Mouse (Mus musculus) small intestine, adult 2 months (tissue): ENCODE measurements around the gene Gm11213. TPM values are rescaled to one million over a fixed set of nuclear protein-coding genes. Genes with fewer than 3 reads are reported as not detected.

Source experiments
- H3K27ac ChIP-seq: fragments of 200-500 bp; 2 replicates; pipeline ENCODE4 v1.5.1; 2012; ENCODE audit warnings: low read depth, low read length, control low read depth, inconsistent platforms; ENCODE audit not compliant: insufficient read depth
- H3K27me3 ChIP-seq: fragments of 200-500 bp; 2 replicates; pipeline ENCODE4 v1.6.1; 2012; ENCODE audit warnings: mild to moderate bottlenecking, moderate library complexity, low read length, inconsistent platforms; ENCODE audit not compliant: control insufficient read depth, insufficient read depth
- H3K36me3 ChIP-seq: fragments of 200-500 bp; 2 replicates; pipeline ENCODE4 v1.6.1; 2012; ENCODE audit warnings: mild to moderate bottlenecking, low read length, control low read depth, inconsistent platforms; ENCODE audit not compliant: control insufficient read depth, insufficient read depth
- H3K4me1 ChIP-seq: fragments of 200-500 bp; 2 replicates; pipeline ENCODE4 v1.6.1; 2012; ENCODE audit warnings: low read length, inconsistent platforms, mixed read lengths; ENCODE audit not compliant: control insufficient read depth, insufficient read depth, insufficient read length
- H3K4me3 ChIP-seq: fragments of 200-500 bp; 2 replicates; pipeline ENCODE4 v1.5.1; 2012; ENCODE audit warnings: low read depth, mild to moderate bottlenecking, control low read depth, inconsistent platforms, low read length, moderate library complexity
- CTCF ChIP-seq: fragments of 200-500 bp; IDR thresholded peaks from 2 replicates; pipeline ENCODE4 v1.5.1; 2012; ENCODE audit warnings: low read depth, mild to moderate bottlenecking, control low read depth, inconsistent platforms, low read length, moderate library complexity, mixed read lengths; ENCODE audit not compliant: insufficient replicate concordance, insufficient read length; ENCODE audit errors: extremely low read depth
- POLR2A ChIP-seq: fragments of 200-500 bp; IDR thresholded peaks from 2 replicates; pipeline ENCODE4 v1.6.1; 2012; ENCODE audit warnings: low read depth, mild to moderate bottlenecking, control low read depth, inconsistent platforms, low read length, moderate library complexity
- WGBS: fragments of 180-500 bp; shearing (Covaris S2); methylation state at CpG from one replicate; pipeline ENCODE4 v1.1.7; 2018; 5-methylcytosine and 5-hydroxymethylcytosine counted together
- polyA plus RNA-seq: library from polyadenylated mRNA; depleted of rRNA; stranded (reverse); fragments of >200 nt; gene quantifications from 2 replicates; pipeline ENCODE4 v1.2.3, GENCODE M21; 2012; rRNA removed

The Gm11213 gene
- polyA plus RNA-seq, result not detected in 2 replicates

GRCm38 (mm10) chr4:63604945-63605344 is at the start of gene Gm11213:
Gene Gm11213, minus strand, starts transcription at chr4:63605261.
- peaks cover 14% of the 10 kb centered on the region; the same call in 1 of the 2 replicates for H3K4me1 ChIP-seq
- WGBS, result 79% methylated on average over 3 of the region's 3 CpGs
- H3K4me3 ChIP-seq, result no peak within 1 kb of the TSS
- no peak for TF ChIP-seq POLR2A
- TF ChIP-seq CTCF, result no peak
- H3K27ac ChIP-seq, result no peak within 1 kb of the TSS
- H3K36me3 ChIP-seq, result no peaks in the 10 kb centered on the region
- no peaks in the 10 kb centered on the region for H3K27me3 ChIP-seq

GRCm38 (mm10) chr4:63654381-63654780 is 49.3 kb upstream of the Gm11213 start:
- Histone ChIP-seq H3K36me3 (no peaks in the 10 kb centered on the region), H3K27me3 (no peaks in the 10 kb centered on the region), H3K27ac (no peak overlapping the region), H3K4me3 (no peak overlapping the region), H3K4me1 (0 out of 2 replicates have a peak, but pooled peaks cover 2% of the 10 kb centered on the region)
- TF ChIP-seq POLR2A (no peak), CTCF (peak; percentile 56; the same call in 1 of the 2 replicates)
- 83% methylated on average over 1 of the region's 1 CpGs for WGBS

GRCm38 (mm10) chr4:63643956-63644726 is 39.1 kb upstream of the Gm11213 start:
- H3K4me1 ChIP-seq, result no peaks in the 10 kb centered on the region
- no peaks in the 10 kb centered on the region for H3K36me3 ChIP-seq
- TF ChIP-seq CTCF, result no peak
- no peak for TF ChIP-seq POLR2A
- H3K27me3 ChIP-seq, result no peaks in the 10 kb centered on the region
- H3K4me3 ChIP-seq, result no peak overlapping the region
- H3K27ac ChIP-seq, result no peak overlapping the region

- no peak overlapping the region for H3K27ac ChIP-seq
- no peak overlapping the region for H3K4me3 ChIP-seq
- no peaks in the 10 kb centered on the region for H3K27me3 ChIP-seq
- no peaks in the 10 kb centered on the region for H3K4me1 ChIP-seq
- H3K36me3 ChIP-seq, result no peaks in the 10 kb centered on the region
- WGBS, result 70% methylated on average over 2 of the region's 2 CpGs
- TF ChIP-seq POLR2A (no peak), CTCF (no peak)
Measured at GRCm38 (mm10) chr4:63639842-63640241, 34.8 kb upstream of the Gm11213 start.

- TF ChIP-seq CTCF (no peak), POLR2A (no peak)
- no peak overlapping the region for H3K27ac ChIP-seq
- 68% methylated on average over 1 of the region's 1 CpGs for WGBS
- H3K4me1 ChIP-seq, result no peaks in the 10 kb centered on the region
- H3K4me3 ChIP-seq, result no peak overlapping the region
- H3K27me3 ChIP-seq, result no peaks in the 10 kb centered on the region
- no peaks in the 10 kb centered on the region for H3K36me3 ChIP-seq
Measured at GRCm38 (mm10) chr4:63638603-63639002, 33.5 kb upstream of the Gm11213 start.

GRCm38 (mm10) chr4:63633181-63633580 is 28.1 kb upstream of the Gm11213 start:
- H3K27me3 ChIP-seq, result no peaks in the 10 kb centered on the region
- H3K4me1 ChIP-seq, result peaks cover 4% of the 10 kb centered on the region
- no peak overlapping the region for H3K4me3 ChIP-seq
- WGBS, result 83% methylated on average over 2 of the region's 2 CpGs
- TF ChIP-seq CTCF (no peak), POLR2A (no peak)
- H3K36me3 ChIP-seq, result no peaks in the 10 kb centered on the region
- no peak overlapping the region for H3K27ac ChIP-seq

GRCm38 (mm10) chr4:63627111-63627510 is 22.1 kb upstream of the Gm11213 start:
- peaks cover 15% of the 10 kb centered on the region for H3K4me1 ChIP-seq
- H3K36me3 ChIP-seq, result no peaks in the 10 kb centered on the region

More at GRCm38 (mm10) chr4:63627111-63627510, 22.1 kb upstream of the Gm11213 start:
- H3K27me3 ChIP-seq, result no peaks in the 10 kb centered on the region
- no peak overlapping the region for H3K4me3 ChIP-seq
- WGBS, result 84% methylated on average over 8 of the region's 8 CpGs
- H3K27ac ChIP-seq, result no peak overlapping the region
- TF ChIP-seq POLR2A, result no peak
- TF ChIP-seq CTCF, result no peak
